ENCODE assay signal across 16 mouse cellular contexts in genomic region chr11:102998254-102998576, GRCm38 (mm10). TPM values are rescaled to one million over a fixed set of nuclear protein-coding genes. Genes with fewer than 3 reads are reported as not detected.
A peak's percentile ranks its signal among the peaks of the same experiment; 100 is the strongest.
DNase-seq lines count a peak whose midpoint lies in the region; ATAC-seq and TF ChIP-seq lines count a peak whose summit lies in the region.
"Had no signal": no experiment of that assay in that cellular context is flagged by ENCODE, and none has a peak within 500 bp of the region (broad histone marks: within the 10 kb centered on the region; RNA-seq: fewer than 3 reads in every experiment).

No protein-coding gene starts in this region.

- H3K9me3 ChIP-seq in intestine, embryonic 15.5 days: no peaks in the 10 kb centered on the region
- no peaks in the 10 kb centered on the region for H3K9me3 ChIP-seq in intestine, embryonic 16.5 days (ENCODE audit: control insufficient read depth, low read length)
- H3K9me3 ChIP-seq: forebrain, embryonic 15.5 days had no signal

- H3K9ac ChIP-seq in intestine, embryonic 15.5 days: no peak overlapping the region
- no peak overlapping the region for H3K9ac ChIP-seq in intestine, embryonic 16.5 days (ENCODE audit: low read depth, low read length)
- H3K9ac ChIP-seq: forebrain, embryonic 15.5 days had no signal

- ATAC-seq in intestine, embryonic 15.5 days: peak; percentile 15; the same call in 1 of the 2 replicates
- no peak; the same call in 1 of the 2 replicates for ATAC-seq in intestine, embryonic 16.5 days
- no peak for ATAC-seq in frontal cortex, adult (ENCODE audit: low TSS enrichment)
- ATAC-seq: activated CD4-positive, CD25-positive, alpha-beta regulatory T cell, adult 4 months; forebrain, embryonic 15.5 days had no signal

- intact Hi-C loops in gastrocnemius, adult 2 months (cut with DNase I): no loop called here

- peaks cover 25% of the 10 kb centered on the region for H3K36me3 ChIP-seq in intestine, embryonic 15.5 days
- H3K36me3 ChIP-seq in intestine, embryonic 16.5 days (ENCODE audit: control insufficient read depth, insufficient read depth, low read length): peaks cover 3% of the 10 kb centered on the region; the same call in 1 of the 2 replicates

- peak overlapping the region; percentile 40; the same call in 1 of the 2 replicates for H3K27ac ChIP-seq in gastrocnemius, adult 2 months
- H3K27ac ChIP-seq in intestine, embryonic 15.5 days: no peak overlapping the region
- no peak overlapping the region for H3K27ac ChIP-seq in intestine, embryonic 16.5 days (ENCODE audit: low read length)
- H3K27ac ChIP-seq: forebrain, embryonic 15.5 days had no signal

- 78% methylated on average over 7 of the region's 7 CpGs for WGBS in intestine, embryonic 15.5 days
- WGBS in intestine, embryonic 16.5 days: 79% methylated on average over 7 of the region's 7 CpGs

- no peak overlapping the region for H3K4me3 ChIP-seq in gastrocnemius, adult 2 months
- H3K4me3 ChIP-seq in intestine, embryonic 15.5 days (replicated peaks): no peak overlapping the region
- H3K4me3 ChIP-seq in intestine, embryonic 16.5 days (ENCODE audit: low read length): no peak overlapping the region
- H3K4me3 ChIP-seq: forebrain, embryonic 15.5 days had no signal

- no peak overlapping the region for H3K4me2 ChIP-seq in intestine, embryonic 15.5 days (replicated peaks)
- H3K4me2 ChIP-seq in intestine, embryonic 16.5 days (ENCODE audit: low read depth, low read length): no peak overlapping the region
- H3K4me2 ChIP-seq: forebrain, embryonic 15.5 days had no signal

- no peak for TF ChIP-seq CTCF in gastrocnemius, adult 2 months (IDR thresholded peaks at IDR 0.05)

- no peak for DNase-seq in gastrocnemius, adult 2 months
- DNase-seq in gastrocnemius, postnatal 10 days: no peak
- DNase-seq in thymus, postnatal 14 days: peak; percentile 38
- no peak for DNase-seq in thymus, adult 18-20 months
- no peak for DNase-seq in cerebellum, postnatal 25 days
- DNase-seq: cerebellum, adult 8-10 months; gastrocnemius, postnatal 25 days; kidney, adult 18-20 months; lung, adult 2 months; right cerebral cortex, postnatal 4 days had no signal

- peaks cover 11% of the 10 kb centered on the region for H3K4me1 ChIP-seq in intestine, embryonic 15.5 days (replicated peaks)
- peaks cover 12% of the 10 kb centered on the region for H3K4me1 ChIP-seq in intestine, embryonic 16.5 days (ENCODE audit: control insufficient read depth, insufficient read depth, low read length)

- H3K27me3 ChIP-seq in intestine, embryonic 15.5 days (replicated peaks): no peaks in the 10 kb centered on the region
- no peaks in the 10 kb centered on the region for H3K27me3 ChIP-seq in intestine, embryonic 16.5 days (replicated peaks; ENCODE audit: control insufficient read depth, insufficient read depth, low read length)
- H3K27me3 ChIP-seq: forebrain, embryonic 15.5 days had no signal

RNA-seq across cellular contexts. Expression of gene Nmt1, which starts 29.8 kb away (rescaled TPM):
- total RNA-seq in gastrocnemius, adult 2 months (2021): 10 to 100 TPM; 43.8 to 51.9 TPM
- total RNA-seq in gastrocnemius, postnatal 10 days (2021): 10 to 100 TPM; 41.5 to 49.7 TPM
- polyA plus RNA-seq in intestine, embryonic 15.5 days (2015; fragmentation: Nextera tagmentation; extraction: Ambion mirVana): 60.0 and 66.6 TPM in 2 replicates
- polyA plus RNA-seq in intestine, embryonic 16.5 days (2015; fragmentation: Nextera tagmentation; extraction: Ambion mirVana): 55.9 and 59.6 TPM in 2 replicates

RNA-seq across cellular contexts. Expression of gene Dcakd, which starts 29.9 kb away (rescaled TPM):
- total RNA-seq in gastrocnemius, adult 2 months (2021): 10 to 100 TPM; 12.4 to 25.8 TPM
- total RNA-seq in gastrocnemius, postnatal 10 days (2021): 10 to 100 TPM; 34.9 to 45.5 TPM
- polyA plus RNA-seq in intestine, embryonic 15.5 days (2015; fragmentation: Nextera tagmentation; extraction: Ambion mirVana): 101 and 105 TPM in 2 replicates
- polyA plus RNA-seq in intestine, embryonic 16.5 days (2015; fragmentation: Nextera tagmentation; extraction: Ambion mirVana): 91.5 and 92.7 TPM in 2 replicates

RNA-seq across cellular contexts. Expression of gene C1ql1, which starts 51.7 kb away (rescaled TPM):
- not detected for total RNA-seq in gastrocnemius, adult 2 months (2021)
- total RNA-seq in gastrocnemius, postnatal 10 days (2021): under 1 TPM; 0.31 to 0.93 TPM
- 4.2 and 4.4 TPM in 2 replicates for polyA plus RNA-seq in intestine, embryonic 15.5 days (2015; fragmentation: Nextera tagmentation; extraction: Ambion mirVana)
- polyA plus RNA-seq in intestine, embryonic 16.5 days (2015; fragmentation: Nextera tagmentation; extraction: Ambion mirVana): 0.53 and 2.3 TPM in 2 replicates
- total RNA-seq: monocyte, adult 5-6 weeks had no signal
- polyA plus RNA-seq: activated CD4-positive, CD25-positive, alpha-beta regulatory T cell, adult 4 months had no signal
